Mouse (Mus musculus) cerebral cortex, adult 2 months (tissue): ENCODE data around the gene D5Ertd579e.

ENCODE experiments used
- WGBS: fragments of 180-500 bp; shearing (Covaris S2); methylation state at CpG from one replicate; pipeline ENCODE4 v1.1.7; 2018; 5-methylcytosine and 5-hydroxymethylcytosine counted together

Gene D5Ertd579e

DNA sequence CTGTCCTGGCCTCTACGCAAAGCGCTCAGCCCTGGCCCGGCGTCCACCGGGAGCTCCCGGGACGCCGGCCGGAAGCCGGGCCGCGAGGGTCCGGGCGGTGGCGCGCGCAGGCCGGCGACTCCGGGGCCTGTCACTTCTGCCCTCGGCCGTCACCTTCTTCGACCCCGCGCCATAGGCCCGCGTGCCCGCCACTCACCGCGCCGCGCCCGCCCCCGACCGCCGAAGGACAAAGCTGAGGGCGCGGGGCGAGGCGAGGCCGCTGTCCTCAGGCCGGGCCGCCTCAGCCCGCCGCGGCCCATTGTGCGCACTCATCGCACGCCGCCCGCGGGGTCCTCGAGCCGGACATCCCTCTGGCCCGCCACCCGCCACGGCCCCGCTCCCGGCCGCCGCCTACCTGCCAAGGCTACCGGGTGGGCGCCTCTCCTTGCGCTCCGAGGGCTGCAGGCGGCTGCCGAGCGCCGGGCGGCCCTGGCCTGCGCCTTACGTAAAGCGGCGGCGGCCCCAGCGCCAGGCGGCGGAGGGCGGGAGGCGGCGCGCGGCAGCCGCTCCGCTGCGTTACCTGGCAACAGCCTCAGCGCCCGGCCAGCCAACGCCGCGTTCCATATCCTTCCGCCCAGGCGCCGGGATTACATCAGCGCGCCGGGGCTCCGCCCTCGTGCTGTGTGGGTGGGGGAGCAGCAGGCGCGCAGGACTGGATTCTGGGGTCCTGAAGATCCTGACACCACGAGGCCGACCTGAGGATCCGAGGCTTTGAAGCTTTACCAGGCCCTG is at the start of gene D5Ertd579e:
Gene D5Ertd579e (minus strand): TSS at position 564 of the 771 bp plus-strand sequence.
- WGBS = under 1% methylated on average over 99 of the region's 104 CpGs

DNA sequence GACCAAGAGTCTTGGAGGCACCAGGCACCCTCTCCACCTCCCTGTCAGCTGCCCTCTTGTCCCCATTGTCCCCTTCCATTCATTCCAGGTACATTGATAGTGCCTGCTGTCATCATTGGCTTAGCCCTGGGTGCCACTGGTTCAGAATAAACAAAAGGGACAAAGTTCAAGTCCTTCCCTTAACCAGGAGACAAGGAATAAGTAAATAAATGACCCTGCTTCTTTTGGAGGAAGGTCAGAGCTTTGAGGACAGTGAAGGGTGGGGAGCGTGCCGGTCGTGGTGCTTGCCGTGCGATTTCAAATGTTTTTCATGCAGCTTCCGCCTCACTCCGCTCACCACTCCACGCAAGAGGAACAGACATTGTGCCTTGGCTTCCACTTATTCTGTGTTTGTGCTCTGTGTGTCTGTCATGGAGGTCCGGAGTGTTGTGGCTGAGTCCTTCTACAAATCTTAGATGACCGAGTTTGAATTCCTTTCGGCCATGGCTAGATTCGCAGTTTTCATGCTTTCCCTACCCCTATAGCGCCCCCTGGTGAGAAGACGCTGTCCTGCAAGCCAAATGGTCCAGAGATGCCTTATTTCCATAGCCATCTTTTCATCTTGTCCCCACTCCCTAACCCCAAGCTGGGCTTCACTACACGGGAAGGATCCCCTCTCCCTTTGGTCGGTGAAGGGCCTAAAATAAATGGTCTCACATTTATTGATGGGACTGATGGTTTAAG is 46.5 kb upstream of the D5Ertd579e start:
- 39% methylated on average over 16 of the region's 16 CpGs for WGBS

DNA sequence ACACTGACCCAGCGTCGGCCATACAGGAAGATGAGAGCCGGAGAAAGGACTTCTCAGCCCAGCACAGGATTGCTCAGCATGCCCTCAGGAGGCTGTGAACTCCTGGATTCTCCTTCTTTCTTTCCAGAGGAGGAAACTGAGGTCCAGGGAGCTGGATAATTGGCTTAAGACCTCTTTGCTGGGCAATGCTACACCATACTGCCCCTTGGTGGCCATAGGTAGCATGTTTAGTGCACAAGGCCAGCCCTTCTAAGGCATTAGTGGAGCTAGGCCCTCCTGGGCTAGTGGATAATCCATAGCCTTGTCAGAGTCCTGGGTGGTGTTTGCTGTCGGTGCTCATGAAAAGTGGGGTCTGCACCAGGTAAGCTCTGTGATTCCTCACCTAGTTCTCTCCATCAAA is 44.0 kb upstream of the D5Ertd579e start:
- 75% methylated on average over 4 of the region's 4 CpGs for WGBS

DNA sequence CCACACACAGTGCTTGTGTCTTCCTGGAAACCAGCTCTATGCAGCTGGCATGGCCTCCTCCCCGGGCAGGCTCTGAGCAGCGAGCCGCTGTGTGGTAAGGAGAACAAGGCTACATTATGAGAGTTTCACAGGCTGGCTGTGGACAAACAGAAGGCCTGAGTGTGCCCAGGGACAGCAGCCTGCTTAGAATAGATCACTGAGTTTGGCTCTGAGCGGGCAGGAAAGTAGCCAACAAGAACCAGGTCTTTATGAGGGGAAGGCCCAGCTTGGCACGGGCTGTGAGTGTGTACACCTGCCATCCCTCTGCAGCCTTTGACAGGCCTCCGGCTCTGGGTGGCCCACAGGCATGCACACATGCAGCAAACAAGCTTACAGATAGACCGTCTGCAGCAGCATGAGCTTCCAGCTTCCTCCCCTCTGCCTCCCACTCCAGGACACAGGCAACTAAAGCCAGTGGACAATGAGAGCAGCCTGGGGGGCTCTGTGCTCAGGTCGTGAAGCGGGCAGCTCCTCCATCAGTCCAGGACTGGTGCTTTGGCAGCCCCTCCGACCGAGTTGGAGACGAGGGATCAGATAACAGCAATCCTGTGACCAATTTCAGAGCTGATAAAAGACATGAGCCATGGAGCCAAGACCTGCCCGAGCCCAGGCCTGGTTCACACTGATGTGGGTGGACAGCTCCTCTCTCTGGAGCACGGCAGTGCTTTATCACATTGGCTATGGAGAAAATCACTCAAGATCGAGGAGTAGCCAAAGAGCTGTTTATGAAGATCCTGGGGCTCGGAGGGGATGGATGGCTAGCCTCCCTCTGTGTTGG is 43.2 kb upstream of the D5Ertd579e start:
- WGBS = 52% methylated on average over 16 of the region's 16 CpGs

DNA sequence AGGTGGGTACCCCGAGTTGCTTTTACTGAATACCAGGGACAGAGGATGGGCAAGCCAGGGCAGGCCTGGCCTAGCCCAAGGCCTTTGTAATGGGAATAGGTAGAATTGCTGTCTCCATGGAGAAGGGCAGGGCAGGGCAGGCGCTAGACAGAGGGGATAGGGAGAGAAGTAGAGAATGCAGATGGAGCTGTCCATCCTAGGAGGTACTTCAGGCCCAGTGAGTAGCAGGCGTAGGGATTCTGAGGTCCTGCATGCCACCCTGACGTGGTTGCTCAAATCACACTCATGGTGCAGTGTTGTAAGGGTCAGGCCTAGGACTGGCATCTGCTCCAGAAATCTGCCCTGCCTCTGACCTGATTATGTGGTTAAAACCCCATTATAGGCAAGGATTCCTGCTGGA is 41.9 kb upstream of the D5Ertd579e start:
- WGBS = 92% methylated on average over 4 of the region's 4 CpGs

DNA sequence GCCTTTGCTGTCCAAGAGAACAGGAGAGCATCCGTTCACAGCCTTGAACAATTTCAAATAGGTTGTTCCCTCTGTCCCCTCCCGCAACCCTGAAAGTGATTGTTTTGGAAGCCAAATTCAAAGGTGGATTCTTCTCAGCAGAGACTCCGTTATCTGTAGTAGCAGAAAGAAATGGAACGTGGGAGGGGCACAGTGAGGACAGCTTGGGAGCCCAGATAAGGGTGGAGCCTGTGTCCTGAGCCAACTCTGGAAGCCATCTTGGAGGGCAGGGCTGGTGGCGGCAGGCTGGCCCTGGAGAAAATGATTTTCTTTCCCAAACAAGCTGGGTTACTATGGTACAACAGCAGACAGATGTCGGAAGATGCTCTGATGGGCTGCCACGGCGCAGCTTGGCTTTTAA is 40.2 kb upstream of the D5Ertd579e start:
- 72% methylated on average over 8 of the region's 8 CpGs for WGBS

DNA sequence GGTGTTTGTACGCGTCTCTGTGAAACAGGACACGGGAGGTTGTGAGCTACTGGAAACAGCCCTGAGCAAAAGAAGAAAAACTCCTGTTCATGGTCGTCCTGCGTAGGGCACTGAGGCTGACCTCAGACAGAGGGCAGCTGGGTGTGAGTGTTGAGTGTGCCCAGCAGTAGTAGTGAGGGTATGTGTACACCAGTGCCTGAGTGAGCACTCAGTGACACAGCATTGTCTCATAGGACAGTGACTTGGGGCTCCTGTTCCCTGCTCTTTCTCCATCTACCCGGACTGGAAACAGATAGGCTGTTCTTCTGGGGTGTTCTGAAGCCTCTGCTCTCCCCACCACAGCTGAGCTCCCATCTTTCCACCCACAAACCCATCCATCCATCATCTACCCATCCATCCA is 39.3 kb upstream of the D5Ertd579e start:
- 89% methylated on average over 6 of the region's 6 CpGs for WGBS

DNA sequence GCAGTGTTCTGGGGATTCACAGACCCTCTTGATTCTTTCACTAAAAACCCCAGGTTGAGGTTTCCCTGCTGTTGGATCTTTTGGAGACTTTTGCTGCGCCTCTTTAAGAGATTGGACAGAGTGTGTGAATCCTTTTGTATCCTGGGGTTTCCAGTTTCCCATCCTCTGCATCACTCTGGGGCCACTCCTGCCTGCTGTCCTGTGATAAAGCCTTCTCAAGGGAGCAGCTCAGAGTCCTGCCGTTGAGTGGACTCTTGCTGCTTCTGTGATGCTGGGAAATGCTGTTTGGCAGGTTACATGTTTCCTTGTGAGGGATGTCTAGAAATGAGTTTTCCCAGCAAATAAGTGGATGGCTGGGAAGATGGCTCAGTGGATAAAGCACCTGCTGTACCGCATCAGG is 37.6 kb upstream of the D5Ertd579e start:
- 87% methylated on average over 3 of the region's 3 CpGs for WGBS

DNA sequence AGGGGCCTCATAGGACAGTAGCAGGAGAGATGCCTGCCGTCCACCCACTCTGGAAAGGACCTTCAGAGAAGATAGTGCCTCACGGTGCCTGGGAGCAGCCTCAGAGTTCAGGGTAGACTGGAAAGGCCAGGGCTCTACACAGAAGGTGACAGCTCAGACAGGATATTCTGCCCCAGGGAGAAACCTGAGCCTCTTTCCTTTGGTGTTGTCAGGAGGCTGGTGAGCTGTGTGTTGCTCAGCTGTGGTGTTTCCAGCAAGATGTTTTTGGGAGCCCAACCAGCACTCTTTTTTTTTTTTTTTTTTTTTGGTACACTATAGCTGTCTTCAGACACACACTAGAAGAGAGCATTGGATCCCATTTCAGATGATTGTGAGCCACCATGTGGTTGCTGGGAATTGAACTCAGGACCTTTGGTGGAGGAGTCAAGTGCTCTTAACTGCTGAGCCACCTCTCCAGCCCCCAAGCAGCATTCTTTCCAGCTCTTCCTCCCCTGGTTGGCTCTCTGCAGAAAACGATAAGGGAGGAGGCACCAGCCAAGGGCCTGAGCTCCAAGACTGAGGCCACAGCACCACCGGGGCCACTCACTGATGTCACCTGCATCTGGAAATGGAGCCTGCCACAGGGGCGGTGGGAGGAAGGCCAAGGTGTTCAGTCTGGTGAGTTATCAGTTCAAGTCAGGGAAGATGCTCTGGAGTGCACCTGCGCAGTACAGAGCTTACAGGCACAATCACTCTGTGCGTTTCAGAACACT is 36.3 kb upstream of the D5Ertd579e start:
- WGBS = 87% methylated on average over 7 of the region's 7 CpGs

DNA sequence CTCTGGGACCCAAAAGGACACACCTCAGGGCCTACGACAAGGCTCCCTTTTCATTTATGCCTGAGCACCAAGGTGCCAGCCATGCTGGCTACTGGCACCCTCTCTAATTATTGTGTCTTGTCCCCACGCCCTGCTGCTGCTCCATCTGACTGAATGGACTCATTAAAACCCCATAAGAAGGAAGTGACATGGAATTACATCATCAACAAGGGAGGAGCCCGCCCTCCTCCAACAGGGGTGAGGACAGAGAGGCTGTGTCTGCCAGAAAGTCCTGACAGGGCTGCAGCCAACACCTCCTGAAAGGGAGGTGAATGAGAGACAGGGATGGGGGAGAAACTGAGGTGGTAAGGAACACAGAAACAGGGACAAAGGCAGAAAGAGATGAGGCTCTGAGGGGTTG is 34.9 kb upstream of the D5Ertd579e start:
- WGBS = 59% methylated on average over 3 of the region's 3 CpGs

DNA sequence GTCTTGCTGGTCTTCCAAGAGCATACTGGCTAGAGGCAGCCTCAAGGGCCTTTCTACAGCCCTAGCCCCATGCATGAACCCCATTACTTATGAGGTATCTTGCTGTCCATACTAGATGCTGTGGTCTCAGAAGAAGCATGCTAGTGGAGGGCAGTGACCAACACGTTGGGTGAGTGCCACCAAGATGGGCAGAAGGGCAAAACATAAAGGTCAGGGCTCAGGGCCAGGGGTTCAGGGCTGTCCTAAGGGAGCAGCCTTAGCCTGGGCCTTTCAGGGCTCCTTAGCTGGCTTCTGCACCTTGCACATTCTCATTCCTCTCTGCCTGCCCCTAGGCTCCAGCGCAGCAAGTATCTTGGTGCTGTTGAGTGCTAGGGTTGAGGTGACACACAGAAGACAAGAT is 34.1 kb upstream of the D5Ertd579e start:
- 95% methylated on average over 2 of the region's 2 CpGs for WGBS

DNA sequence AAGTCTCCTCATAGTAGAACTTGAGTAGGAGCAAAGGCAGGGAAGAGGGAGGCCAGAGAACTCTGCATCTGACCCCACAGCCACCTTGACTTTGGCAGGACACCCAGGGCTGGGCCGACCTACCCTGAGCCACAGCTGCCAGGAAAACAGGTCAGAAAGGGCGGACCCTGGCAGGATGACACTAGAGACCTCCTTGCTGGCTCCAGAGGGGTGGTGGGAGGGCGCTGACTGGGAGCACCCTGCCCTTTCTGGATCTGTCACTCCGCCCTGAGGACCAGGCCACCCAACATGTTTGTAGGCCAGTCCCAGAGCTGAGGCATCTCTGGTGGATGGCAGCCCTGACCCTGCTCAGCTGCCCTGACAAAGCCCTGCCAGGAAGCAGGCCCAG is 33.3 kb upstream of the D5Ertd579e start:
- 94% methylated on average over 4 of the region's 4 CpGs for WGBS

DNA sequence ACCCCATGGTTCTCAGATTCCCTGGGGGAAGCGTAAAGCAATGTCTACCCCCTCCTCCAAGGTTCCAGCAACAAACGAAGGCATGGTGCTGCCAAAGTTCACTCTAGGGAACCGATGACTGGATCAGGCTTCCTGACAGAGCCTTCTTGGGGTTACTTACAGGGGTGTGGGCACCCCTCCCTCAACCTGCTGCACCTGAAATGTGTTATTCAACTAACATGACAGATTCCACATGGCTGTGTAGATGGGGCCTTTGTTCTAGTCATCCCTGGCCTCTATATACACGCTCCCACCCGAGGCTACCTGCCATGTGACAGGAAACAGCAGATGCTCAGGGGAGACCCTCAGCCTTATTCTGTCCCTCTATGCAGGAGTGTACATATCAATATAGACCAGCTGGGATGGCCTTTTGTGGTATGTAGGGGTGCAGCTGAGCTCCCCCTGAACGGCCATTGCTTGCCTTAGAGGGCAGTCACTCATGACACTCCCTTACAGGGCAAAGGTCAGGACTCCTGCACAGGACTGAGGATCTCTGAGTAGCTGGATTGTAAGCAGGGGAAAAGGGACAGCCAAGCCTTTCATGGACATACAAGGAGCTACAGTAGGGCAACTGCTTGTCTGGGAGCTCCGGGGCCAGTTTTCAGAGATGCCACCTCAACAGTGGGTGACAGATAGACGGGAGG is 32.7 kb upstream of the D5Ertd579e start:
- 86% methylated on average over 8 of the region's 8 CpGs for WGBS

DNA sequence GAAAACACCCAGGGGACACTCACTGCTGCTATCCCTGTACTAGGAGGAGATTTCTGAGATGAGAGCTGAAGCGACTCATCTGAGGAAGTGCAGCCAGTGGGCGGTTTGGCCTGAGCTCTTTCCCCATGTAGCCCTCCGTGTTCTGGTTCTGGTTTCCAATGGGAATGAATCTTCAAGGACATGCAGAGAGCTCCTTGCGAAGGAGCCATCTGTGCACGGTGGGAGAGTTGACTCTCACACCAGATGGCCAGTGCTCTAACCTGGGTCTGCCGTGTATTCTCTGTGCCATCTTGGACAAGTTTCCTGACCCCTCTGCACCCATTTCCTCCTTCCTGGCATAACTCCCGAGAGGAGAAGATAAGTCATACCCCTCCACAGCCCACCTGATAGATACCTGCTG is 32.0 kb upstream of the D5Ertd579e start:
- WGBS = 67% methylated on average over 7 of the region's 7 CpGs

DNA sequence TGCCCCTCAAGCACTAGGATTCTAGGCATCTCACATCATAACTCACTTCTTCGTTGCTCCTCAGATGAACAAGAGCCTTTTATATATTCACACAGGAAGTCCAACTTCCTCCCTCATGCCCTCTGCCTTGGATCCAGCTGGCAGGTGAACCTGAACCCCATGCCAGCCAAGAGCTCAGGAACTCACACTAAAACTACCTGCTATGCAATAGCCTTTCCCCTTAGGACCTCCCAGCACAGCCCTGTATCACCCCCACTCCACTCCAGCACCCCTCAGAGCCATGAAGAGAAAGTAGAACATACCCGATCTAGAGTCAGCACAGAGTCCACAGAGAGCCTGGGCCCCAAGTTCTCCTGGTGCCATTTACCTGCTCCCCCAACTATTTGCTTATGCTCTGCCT is 31.3 kb upstream of the D5Ertd579e start:
- 67% methylated on average over 2 of the region's 2 CpGs for WGBS

DNA sequence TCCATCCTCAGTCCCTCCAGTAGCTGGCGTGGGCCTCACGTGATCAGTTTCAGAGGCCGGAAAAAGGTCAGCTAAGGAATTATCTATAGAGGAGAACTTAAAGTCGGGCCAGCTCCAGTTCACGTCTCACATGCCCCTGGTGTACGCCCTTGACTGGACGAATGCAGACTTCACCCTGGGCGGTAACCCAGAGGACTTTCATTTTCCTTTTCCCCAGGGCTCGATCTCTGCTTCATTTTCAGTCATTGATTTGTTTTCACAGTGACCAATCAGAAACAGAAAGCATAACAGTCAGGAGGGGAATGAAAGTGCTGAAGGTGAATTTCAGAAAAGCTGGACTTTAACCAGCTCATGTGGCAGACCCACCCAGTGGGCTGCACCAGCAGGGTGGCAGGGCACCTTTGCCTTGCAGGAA is 30.6 kb upstream of the D5Ertd579e start:
- WGBS = 84% methylated on average over 9 of the region's 9 CpGs

DNA sequence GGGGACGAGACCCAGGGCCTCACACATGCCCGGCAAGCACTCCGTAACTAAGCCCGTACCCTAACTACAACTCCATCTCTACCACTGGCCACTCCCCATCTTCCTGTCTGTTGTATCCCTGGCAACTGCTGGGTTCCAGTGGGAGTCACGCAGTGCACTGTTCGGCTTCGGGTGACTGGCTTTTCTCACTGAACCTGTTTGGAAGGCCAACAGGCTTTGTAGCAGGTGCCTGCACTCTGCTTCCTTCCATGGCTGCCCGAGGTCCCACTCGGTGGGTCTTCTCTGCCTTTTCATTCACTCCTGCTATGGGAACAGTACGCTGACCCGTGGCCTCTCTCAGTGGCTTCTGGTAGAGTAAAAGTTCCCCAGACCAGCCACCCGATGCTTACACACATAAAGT is 30.0 kb upstream of the D5Ertd579e start:
- 78% methylated on average over 12 of the region's 12 CpGs for WGBS

DNA sequence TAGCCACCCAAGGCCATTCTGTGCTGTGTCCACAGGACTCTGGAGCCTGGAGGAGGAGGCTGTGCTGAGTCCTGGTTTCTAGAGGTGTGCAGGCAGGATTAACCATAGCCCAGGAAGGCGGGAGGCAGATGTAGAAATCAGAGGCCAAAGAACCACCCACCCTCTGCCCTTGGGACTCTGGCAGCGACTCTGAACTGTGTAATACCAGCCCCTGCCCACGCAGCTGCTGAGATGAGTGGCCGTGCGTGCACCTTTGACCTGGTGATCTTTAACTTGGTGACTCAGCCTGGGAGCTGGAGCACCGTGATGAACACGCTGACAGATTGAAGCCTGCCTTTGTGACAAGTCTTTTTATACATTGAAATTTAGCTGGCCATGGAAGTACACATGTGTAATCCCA is 28.4 kb upstream of the D5Ertd579e start:
- WGBS = 91% methylated on average over 7 of the region's 7 CpGs

DNA sequence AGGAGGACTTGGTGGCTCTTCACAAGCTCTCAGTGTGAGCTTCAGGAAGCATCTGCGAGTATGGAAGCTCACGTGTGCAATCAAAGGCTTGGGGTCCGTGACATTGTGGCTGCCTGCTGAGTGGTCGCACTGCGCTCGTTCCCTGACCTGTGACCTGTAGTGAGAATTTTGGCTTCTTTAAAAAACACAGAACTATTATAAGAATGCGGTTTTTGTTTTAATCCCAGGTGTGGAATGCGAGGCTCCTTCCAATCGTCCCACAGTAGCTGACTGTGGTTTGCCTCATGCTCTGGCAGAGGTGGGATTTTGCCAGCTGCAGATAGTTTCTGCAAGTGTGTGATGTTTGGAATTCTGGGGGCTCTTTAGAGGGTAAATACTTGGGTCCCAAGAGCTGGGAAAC is 27.5 kb upstream of the D5Ertd579e start:
- 73% methylated on average over 9 of the region's 9 CpGs for WGBS

DNA sequence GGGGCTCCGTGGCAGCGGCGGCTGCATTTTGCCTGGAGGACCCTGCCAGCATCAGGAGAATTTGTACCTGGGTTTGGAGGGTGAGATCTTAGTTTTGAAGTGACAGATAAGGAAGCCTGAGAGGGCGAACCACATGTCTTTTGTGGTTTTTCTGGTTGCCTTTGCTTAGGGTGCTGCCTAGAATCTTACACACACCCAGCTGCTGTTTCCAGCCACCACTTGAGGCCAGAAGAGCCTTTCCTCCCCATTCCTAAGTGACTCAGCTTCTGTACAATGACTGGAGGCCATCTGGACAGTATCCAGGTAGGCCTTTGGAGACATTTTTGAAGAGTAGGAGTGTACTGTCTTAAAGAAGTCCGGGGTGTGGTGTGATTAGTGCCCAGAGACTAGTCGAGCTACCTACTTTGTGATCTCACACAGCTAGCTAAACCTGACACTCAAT is 26.6 kb upstream of the D5Ertd579e start:
- WGBS = 79% methylated on average over 6 of the region's 6 CpGs

DNA sequence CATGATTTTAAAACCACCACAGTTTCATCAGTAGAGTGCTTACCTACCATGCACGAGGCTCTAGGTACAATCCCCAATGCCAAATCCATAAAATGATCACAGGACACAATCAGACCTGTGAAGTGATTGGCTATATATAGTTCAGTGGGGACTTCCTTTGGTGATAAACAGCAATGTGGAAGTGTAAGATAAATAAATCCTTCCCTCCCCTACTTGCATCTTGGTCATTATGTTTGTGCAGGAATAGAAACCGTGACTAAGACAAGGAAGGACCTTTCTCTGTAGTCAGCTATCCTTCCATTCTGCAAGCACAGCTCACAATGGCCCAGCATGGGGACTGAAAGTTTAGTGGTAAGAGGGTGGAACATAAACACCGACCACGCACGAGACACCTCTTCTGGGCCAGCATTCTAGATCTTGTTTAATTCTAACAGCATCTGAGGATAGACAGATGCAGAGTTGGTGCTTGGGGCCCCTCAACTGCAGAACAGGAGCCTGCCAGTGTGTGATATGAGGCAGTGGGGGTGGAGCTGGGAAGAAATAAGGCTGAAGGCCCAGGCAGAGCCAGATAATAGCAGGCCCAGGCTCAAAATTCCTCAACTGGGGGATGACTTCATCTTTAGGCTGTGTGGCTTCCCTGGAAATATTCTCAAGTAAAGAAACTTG is 25.0 kb upstream of the D5Ertd579e start:
- WGBS = 51% methylated on average over 5 of the region's 5 CpGs
